Mouse (Mus musculus) layer of hippocampus, adult 2 months (tissue): ENCODE results near the gene Ncs1. TPM values are rescaled to one million over a fixed set of nuclear protein-coding genes. Genes with fewer than 3 reads are reported as not detected.

Experiments
- DNase-seq, 2 experiments: peaks; one replicate each; pipeline ENCODE4 v3.0.0; 2022; ENCODE audit warnings: low spot score in 2 of 2
- H3K27ac ChIP-seq: fragments of 200-600 bp; 2 replicates; pipeline ENCODE4 v1.8.1; 2022
- H3K4me3 ChIP-seq: fragments of 200-600 bp; 2 replicates; pipeline ENCODE4 v1.8.1; 2022; ENCODE audit warnings: mild to moderate bottlenecking
- CTCF ChIP-seq: fragments of 200-600 bp; conservative IDR thresholded peaks from 2 replicates; pipeline ENCODE4 v1.8.1; 2022; ENCODE audit warnings: antibody characterized with exemption, mild to moderate bottlenecking, moderate library complexity
- total RNA-seq, 2 experiments: library from RNA; stranded (reverse); gene quantifications; 2 replicates each; pipeline ENCODE4 v1.2.3; 2021

Gene Ncs1
- total RNA-seq, 2 experiments from 2014 or later = 285 to 294 TPM

DNA sequence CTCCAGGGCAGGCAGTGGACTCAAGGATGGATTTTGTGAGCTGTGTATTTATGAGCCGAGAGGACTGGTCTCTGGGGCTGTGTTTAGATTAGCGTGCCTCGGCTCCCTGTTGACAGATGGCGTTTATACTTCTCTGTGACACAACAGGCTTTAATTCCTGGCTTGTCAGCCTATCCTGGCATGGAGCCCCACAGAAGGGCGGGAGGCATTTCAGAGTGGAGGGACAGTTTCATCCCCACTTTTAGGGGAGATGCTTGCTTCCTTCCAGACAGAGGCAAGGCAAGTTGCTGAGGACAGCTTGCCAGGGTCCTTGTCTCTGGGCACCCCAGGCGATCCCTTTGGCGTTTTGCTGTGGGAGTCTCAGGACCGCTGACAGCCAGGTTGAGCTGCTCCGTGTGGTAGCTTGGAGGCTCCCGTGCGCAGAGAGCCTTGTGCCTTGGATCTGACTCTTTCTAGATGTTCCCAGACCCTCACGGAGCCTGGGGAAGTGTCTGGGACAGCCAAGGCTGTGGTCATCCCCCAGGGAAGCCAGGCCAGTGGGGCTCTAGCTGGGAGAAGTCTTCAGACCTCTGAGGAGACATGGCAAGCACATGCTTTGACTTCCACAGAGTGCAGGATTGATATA lies 92.2 kb downstream of the Ncs1 start:
- DNase-seq = peak in 1 of 2 experiments; percentile 30
- TF ChIP-seq CTCF = no peak
- Histone ChIP-seq H3K27ac (no peak overlapping the region), H3K4me3 (no peak overlapping the region)

DNA sequence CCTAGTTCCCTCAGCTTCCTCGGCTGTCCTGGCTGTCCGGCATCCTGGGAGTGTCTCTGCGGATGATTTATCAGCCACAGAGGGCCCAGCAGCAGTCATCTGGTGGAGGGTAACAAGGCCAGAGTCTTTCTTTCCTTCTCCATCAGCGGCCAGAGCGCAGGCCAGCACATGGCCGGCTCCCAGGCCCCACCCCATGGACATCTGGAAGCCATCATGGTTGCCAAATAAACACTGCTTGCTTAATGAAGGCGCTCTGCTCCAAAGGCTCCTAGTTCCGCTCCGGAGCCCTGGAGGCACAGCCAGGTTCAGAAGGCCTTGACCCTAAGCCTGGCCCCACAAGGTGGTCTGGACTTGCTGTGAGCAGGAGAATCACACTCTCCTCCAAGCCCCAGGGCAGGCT lies 94.2 kb downstream of the Ncs1 start:
- H3K27ac ChIP-seq = no peak overlapping the region
- H3K4me3 ChIP-seq = no peak overlapping the region
- TF ChIP-seq CTCF = no peak
- no peak for DNase-seq

DNA sequence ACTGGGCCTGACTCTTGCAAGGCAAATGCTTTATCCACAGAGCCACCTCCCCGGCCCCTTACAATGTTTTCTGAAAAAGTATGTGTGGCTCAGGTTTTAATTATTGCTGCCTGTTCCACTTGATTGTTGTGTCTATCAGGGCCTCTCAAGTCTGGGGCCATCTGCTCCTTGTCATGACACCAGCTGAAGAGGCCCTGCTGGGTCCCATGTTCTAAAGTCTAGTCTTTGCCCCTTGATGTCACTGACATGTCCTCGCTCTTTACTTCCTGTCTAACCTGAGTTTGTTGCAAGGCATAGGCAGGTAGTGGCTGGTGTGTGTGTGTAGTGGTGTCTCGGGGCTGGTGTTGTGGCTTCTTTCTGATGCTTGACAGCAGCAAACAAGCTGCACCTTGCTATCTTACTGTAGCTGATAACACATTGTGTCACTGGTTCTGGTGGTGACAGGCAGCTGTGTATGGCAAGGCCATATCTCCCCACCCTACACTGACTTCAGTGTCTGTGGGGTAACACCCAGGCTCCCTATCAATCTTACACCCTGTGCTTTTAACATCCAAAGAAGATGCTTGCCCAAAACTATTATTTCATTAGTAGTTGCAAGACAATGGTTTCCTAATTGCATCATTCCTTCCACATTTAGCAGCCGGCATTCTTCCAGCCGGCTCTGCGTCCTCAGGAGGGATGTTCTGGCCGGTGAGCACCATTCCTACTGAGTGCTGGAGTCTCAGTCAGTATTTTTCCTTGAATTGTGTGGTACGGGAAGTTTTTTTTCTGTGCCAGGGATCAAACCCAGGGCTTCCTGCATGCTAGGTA lies 96.3 kb downstream of the Ncs1 start:
- Histone ChIP-seq H3K4me3 (no peak overlapping the region), H3K27ac (no peak overlapping the region)
- no peak for TF ChIP-seq CTCF
- no peak for DNase-seq

Other genes with a start within 250 kb of the Ncs1 start
- 100 to 1,000 TPM; 113 to 120 TPM for gene Fnbp1, start 103.8 kb upstream of the Ncs1 start, total RNA-seq
- 10 to 100 TPM; 50.5 to 53.1 TPM for gene Gpr107, start 93.5 kb upstream of the Ncs1 start, total RNA-seq
- under 1 TPM; 0.32 to 0.51 TPM for gene Hmcn2, start 68.6 kb downstream of the Ncs1 start, total RNA-seq
- 10 to 100 TPM; 27.5 to 27.7 TPM for gene Ass1, start 224.4 kb downstream of the Ncs1 start, total RNA-seq